Mouse (Mus musculus) heart, embryonic 16.5 days (tissue): Measurements from ENCODE around the gene Rps6kc1. TPM values are rescaled to one million over a fixed set of nuclear protein-coding genes. Genes with fewer than 3 reads are reported as not detected.

Source experiments
- ATAC-seq: fragments of 200-750 bp; cut with Nextera tagmentation; replicated peaks from 2 replicates; pipeline ENCODE4 v1.8.0; 2017; ENCODE audit warnings: moderate number of reproducible peaks; ENCODE audit not compliant: insufficient read depth, low FRiP score; ENCODE audit errors: extremely low read depth
- H3K27ac ChIP-seq: fragments of 300-500 bp; sonication (generic); 2 replicates; pipeline ENCODE4 v1.5.1; 2014; ENCODE audit warnings: mild to moderate bottlenecking, low read length, control low read depth, moderate library complexity
- H3K27me3 ChIP-seq: fragments of 300-500 bp; sonication (generic); 2 replicates; pipeline ENCODE4 v1.6.1; 2014; ENCODE audit warnings: low read length, mixed read lengths; ENCODE audit not compliant: control insufficient read depth, insufficient read depth
- H3K36me3 ChIP-seq: fragments of 300-500 bp; sonication (generic); 2 replicates; pipeline ENCODE4 v1.6.1; 2014; ENCODE audit not compliant: control insufficient read depth, insufficient read depth
- H3K4me1 ChIP-seq: fragments of 300-500 bp; sonication (generic); 2 replicates; pipeline ENCODE4 v1.6.1; 2014; ENCODE audit warnings: low read length, mixed read lengths; ENCODE audit not compliant: control insufficient read depth, insufficient read depth
- H3K4me2 ChIP-seq: fragments of 300-500 bp; sonication (generic); 2 replicates; pipeline ENCODE4 v1.6.1; 2014; ENCODE audit warnings: low read depth, mild to moderate bottlenecking, control low read depth, low read length
- H3K4me3 ChIP-seq: fragments of 300-500 bp; sonication (generic); 2 replicates; pipeline ENCODE4 v1.5.1; 2014; ENCODE audit warnings: mild to moderate bottlenecking, control low read depth, low read length
- H3K9ac ChIP-seq: fragments of 300-500 bp; sonication (generic); 2 replicates; pipeline ENCODE4 v1.6.1; 2014; ENCODE audit warnings: low read length, control low read depth
- H3K9me3 ChIP-seq: fragments of 300-500 bp; sonication (generic); replicated peaks from 2 replicates; pipeline ENCODE4 v1.6.1; 2016; ENCODE audit warnings: low read length; ENCODE audit not compliant: control insufficient read depth
- WGBS: fragments of 180-500 bp; shearing (Covaris S2); extraction: QIAGEN DNeasy Blood & Tissue Kit; methylation state at CpG from one replicate; pipeline ENCODE4 v1.1.7; 2014; 5-methylcytosine and 5-hydroxymethylcytosine counted together
- polyA plus RNA-seq: library from polyadenylated mRNA; unstranded; fragments of >200 nt; fragmentation: Nextera tagmentation; extraction: Ambion mirVana; gene quantifications from 2 replicates; pipeline ENCODE4 v1.2.1, GENCODE M21; 2015

Gene Rps6kc1
- polyA plus RNA-seq, 1 experiment from 2014 or later = 10.3 TPM

GRCm38 (mm10) chr1:190806817-190807216, 104.8 kb downstream of the Rps6kc1 start:
- Histone ChIP-seq H3K9ac (no peak overlapping the region), H3K9me3 (0 out of 2 replicates have a peak, but pooled peaks cover 3% of the 10 kb centered on the region), H3K4me1 (no peaks in the 10 kb centered on the region), H3K4me3 (no peak overlapping the region), H3K27ac (no peak overlapping the region), H3K27me3 (no peaks in the 10 kb centered on the region), H3K36me3 (peaks cover 3% of the 10 kb centered on the region; the same call in 1 of the 2 replicates), H3K4me2 (no peak overlapping the region)
- WGBS = 60% methylated on average over 8 of the region's 8 CpGs
- no peak for ATAC-seq

DNA sequence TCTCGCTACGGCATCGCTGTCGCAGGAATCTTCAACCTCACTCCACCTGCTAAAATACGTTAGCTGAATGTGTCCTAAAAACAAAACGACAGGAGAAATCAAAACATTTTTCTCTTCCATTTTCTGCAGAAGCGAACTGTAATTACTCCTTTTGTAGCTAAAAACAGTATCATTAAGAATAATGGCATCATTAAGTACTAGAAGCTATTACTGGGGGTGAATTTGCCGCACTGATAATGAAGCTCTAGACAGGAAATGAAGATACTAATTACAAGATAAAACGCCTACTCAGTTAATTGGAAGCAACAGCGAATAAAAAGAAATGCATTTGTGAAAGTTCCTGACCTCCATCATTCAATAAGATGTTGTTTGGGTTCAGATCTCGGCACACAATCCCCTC, 112.9 kb downstream of the Rps6kc1 start:
- H3K27me3 ChIP-seq = no peaks in the 10 kb centered on the region
- H3K9me3 ChIP-seq = 0 out of 2 replicates have a peak, but pooled peaks cover 3% of the 10 kb centered on the region
- WGBS = 91% methylated on average over 11 of the region's 11 CpGs
- H3K27ac ChIP-seq = no peak overlapping the region
- H3K36me3 ChIP-seq = peaks cover 20% of the 10 kb centered on the region
- H3K4me1 ChIP-seq = peaks cover 4% of the 10 kb centered on the region; the same call in 1 of the 2 replicates
- H3K4me3 ChIP-seq = no peak overlapping the region
- no peak overlapping the region for H3K4me2 ChIP-seq
- ATAC-seq = no peak
- H3K9ac ChIP-seq = no peak overlapping the region

DNA sequence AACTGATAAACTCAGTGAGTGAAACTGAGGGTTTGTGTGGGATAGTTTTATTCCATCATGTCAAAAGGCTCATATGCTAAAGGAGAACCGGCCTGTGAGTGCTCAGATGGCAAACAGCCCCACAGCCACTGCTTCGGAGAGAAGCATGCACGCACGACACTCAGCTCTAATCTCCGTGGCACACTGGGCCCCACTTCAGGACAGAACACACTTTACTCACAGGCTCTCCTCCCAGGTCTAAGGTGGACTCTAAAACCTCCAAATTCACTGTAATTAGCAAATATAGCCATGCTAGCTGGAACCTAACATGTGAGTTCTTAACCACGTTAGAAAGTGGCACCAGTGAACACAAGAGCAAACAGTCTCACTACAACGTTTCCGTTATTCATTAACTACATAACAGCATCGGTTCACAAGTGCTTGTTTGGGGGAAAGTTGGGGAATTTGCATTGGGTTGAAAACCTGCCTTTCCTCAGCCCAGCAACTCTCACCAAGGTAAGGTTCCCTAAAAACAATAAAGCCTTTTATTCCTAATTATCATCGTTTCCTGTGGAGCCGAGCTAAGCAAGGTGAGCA, 114.0 kb downstream of the Rps6kc1 start:
- no peak overlapping the region for H3K9ac ChIP-seq
- H3K27me3 ChIP-seq = no peaks in the 10 kb centered on the region
- H3K9me3 ChIP-seq = no peaks in the 10 kb centered on the region
- peaks cover 4% of the 10 kb centered on the region; the same call in 1 of the 2 replicates for H3K4me1 ChIP-seq
- H3K4me2 ChIP-seq = no peak overlapping the region
- H3K4me3 ChIP-seq = no peak overlapping the region
- peaks cover 20% of the 10 kb centered on the region for H3K36me3 ChIP-seq
- WGBS = 72% methylated on average over 11 of the region's 11 CpGs
- no peak overlapping the region for H3K27ac ChIP-seq
- no peak for ATAC-seq

DNA sequence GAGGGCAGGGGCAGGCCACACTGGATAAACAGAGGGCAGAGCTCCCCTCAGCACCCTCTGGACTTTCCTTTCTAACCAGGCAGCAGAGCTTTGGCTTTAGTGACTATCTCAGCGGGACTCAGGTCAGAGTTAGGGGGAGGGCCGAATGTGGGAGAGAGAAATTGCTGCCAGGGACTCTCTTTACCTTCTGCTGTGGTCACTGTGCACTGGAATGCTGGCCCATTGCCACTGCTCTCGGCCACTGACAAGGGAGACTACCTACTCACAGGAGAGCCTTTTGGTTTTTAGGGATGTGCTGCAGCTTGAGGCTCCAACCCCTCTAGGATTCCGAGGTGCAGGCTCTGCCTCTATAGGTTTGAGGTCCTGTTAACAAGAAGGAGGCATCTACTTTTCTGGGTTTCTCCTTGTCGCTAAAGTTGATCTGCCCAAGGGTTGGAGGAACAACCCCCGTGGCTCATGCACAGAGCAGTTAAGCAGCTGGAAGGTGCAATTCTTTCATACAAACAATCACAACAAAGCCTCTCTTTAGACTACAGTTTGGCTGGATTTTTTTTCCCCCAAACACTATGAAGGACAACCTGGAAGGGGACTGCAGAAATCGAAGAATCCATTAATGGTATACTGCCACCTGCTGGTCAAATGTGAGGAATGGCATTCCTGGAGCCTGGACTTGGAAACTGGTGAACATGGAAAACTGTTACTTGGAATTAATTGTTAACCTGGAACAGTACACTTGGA, 114.7 kb downstream of the Rps6kc1 start:
- 38% methylated on average over 7 of the region's 7 CpGs for WGBS
- no peak overlapping the region for H3K27ac ChIP-seq

GRCm38 (mm10) chr1:190791638-190792037, 119.9 kb downstream of the Rps6kc1 start:
- H3K9ac ChIP-seq = no peak overlapping the region
- peaks cover 2% of the 10 kb centered on the region; the same call in 1 of the 2 replicates for H3K4me1 ChIP-seq
- H3K27me3 ChIP-seq = no peaks in the 10 kb centered on the region
- H3K4me3 ChIP-seq = no peak overlapping the region
- H3K36me3 ChIP-seq = no peaks in the 10 kb centered on the region
- no peaks in the 10 kb centered on the region for H3K9me3 ChIP-seq
- WGBS = 77% methylated on average over 6 of the region's 6 CpGs
- H3K27ac ChIP-seq = no peak overlapping the region
- ATAC-seq = no peak
- no peak overlapping the region for H3K4me2 ChIP-seq

More for the DNA sequence above, 114.7 kb downstream of the Rps6kc1 start:
- Histone ChIP-seq H3K36me3 (peaks cover 20% of the 10 kb centered on the region), H3K9me3 (no peaks in the 10 kb centered on the region), H3K27me3 (no peaks in the 10 kb centered on the region), H3K4me2 (no peak overlapping the region), H3K9ac (no peak overlapping the region), H3K4me1 (peaks cover 4% of the 10 kb centered on the region; the same call in 1 of the 2 replicates), H3K4me3 (no peak overlapping the region)
- 0 out of 2 replicates have a peak, but pooled peaks have one; percentile 28 for ATAC-seq

GRCm38 (mm10) chr1:190790720-190791119, 120.8 kb downstream of the Rps6kc1 start:
- Histone ChIP-seq H3K27ac (no peak overlapping the region), H3K4me1 (no peaks in the 10 kb centered on the region), H3K27me3 (no peaks in the 10 kb centered on the region), H3K9ac (no peak overlapping the region), H3K4me2 (no peak overlapping the region), H3K36me3 (no peaks in the 10 kb centered on the region), H3K4me3 (no peak overlapping the region), H3K9me3 (no peaks in the 10 kb centered on the region)
- no peak for ATAC-seq
- WGBS = 88% methylated on average over 6 of the region's 6 CpGs

DNA sequence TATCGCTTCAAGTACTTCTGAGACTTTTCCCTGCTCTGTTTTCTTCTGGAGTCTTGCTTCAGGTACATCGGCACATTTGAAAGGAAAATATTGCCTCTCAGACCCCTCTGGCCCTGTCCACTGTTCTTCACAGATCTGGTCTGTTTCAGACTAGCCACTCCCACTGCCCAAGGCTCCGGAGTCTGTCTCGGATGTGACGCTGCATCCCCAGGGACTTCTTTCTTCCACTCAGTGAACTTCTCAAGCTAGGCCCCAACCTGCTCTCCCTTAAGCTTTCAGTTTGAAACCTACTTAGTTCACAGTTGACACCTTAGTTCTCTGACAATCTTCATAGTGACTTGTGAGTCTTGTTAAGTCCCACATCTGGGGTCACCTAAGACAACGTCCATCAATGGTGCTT, 133.9 kb downstream of the Rps6kc1 start:
- no peak overlapping the region for H3K4me3 ChIP-seq
- ATAC-seq = no peak
- H3K27ac ChIP-seq = no peak overlapping the region
- H3K9me3 ChIP-seq = no peaks in the 10 kb centered on the region
- 62% methylated on average over 6 of the region's 6 CpGs for WGBS
- H3K4me2 ChIP-seq = no peak overlapping the region
- H3K4me1 ChIP-seq = peaks cover 3% of the 10 kb centered on the region; the same call in 1 of the 2 replicates
- peaks cover 4% of the 10 kb centered on the region; the same call in 1 of the 2 replicates for H3K36me3 ChIP-seq
- no peaks in the 10 kb centered on the region for H3K27me3 ChIP-seq
- no peak overlapping the region for H3K9ac ChIP-seq

DNA sequence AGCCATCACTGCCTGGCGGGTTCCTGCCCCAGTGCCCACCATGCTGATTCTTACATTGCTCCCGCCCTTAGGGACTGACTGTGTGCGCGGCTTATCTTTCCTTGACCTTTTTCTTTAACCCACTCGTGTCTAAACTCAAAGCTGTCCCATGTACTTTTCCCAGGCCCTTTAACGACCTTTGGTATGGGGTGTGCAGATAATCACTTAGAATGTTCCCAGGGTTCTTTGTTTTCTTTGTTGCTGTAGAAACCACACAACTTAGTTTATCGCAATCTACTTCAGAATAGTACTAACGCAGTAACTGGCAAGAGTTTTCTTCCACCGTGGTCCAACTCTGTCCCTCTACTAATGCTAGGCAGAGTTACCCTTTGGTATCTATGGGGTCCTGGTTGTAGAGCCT, 135.3 kb downstream of the Rps6kc1 start:
- H3K4me1 ChIP-seq = peaks cover 3% of the 10 kb centered on the region; the same call in 1 of the 2 replicates
- no peak for ATAC-seq
- no peak overlapping the region for H3K4me2 ChIP-seq
- no peak overlapping the region for H3K27ac ChIP-seq
- no peak overlapping the region for H3K4me3 ChIP-seq
- WGBS = 75% methylated on average over 9 of the region's 9 CpGs
- no peak overlapping the region for H3K9ac ChIP-seq
- H3K27me3 ChIP-seq = no peaks in the 10 kb centered on the region
- H3K36me3 ChIP-seq = no peaks in the 10 kb centered on the region
- no peaks in the 10 kb centered on the region for H3K9me3 ChIP-seq
